Mouse (Mus musculus) adrenal gland, adult 8-10 months (tissue): ENCODE data around the gene Cdhr4. TPM values are rescaled to one million over a fixed set of nuclear protein-coding genes. Genes with fewer than 3 reads are reported as not detected.
A peak's percentile ranks its signal among the peaks of the same experiment; 100 is the strongest.

Source experiments
- DNase-seq: peaks from one replicate; pipeline ENCODE4 v3.0.0; 2022
- total RNA-seq, 4 experiments: library from RNA; stranded (reverse); gene quantifications; 2 replicates each; pipeline ENCODE4 v1.2.4; 2022

Cdhr4 gene
- total RNA-seq, 4 experiments from 2014 or later: 0.66 to 1.3 (median 1.0) TPM

- no peak for DNase-seq
Measured at GRCm38 (mm10) chr9:107975399-107976386, 16.6 kb upstream of the Cdhr4 start, which contains the start of gene Uba7. Gene Uba7, plus strand, starts transcription at chr9:107975505.

- no peak for DNase-seq
Measured at GRCm38 (mm10) chr9:107978815-107979214, 13.5 kb upstream of the Cdhr4 start.

- no peak for DNase-seq
Measured at GRCm38 (mm10) chr9:107981684-107982605, 10.4 kb upstream of the Cdhr4 start.

- peak; percentile 40 for DNase-seq
Measured at GRCm38 (mm10) chr9:107982681-107983346, 9.5 kb upstream of the Cdhr4 start, which contains the start of gene Gm20661. Gene Gm20661, plus strand, starts transcription at chr9:107983058.

- peak; percentile 75 for DNase-seq
Measured at GRCm38 (mm10) chr9:107983421-107983890, 8.8 kb upstream of the Cdhr4 start.

- no peak for DNase-seq
Measured at GRCm38 (mm10) chr9:107984052-107984753, 8.1 kb upstream of the Cdhr4 start.

- DNase-seq: no peak
Measured at GRCm38 (mm10) chr9:107984754-107985055, 7.6 kb upstream of the Cdhr4 start.

- peak; percentile 81 for DNase-seq
Measured at GRCm38 (mm10) chr9:107985131-107986119, 6.9 kb upstream of the Cdhr4 start, which contains the start of gene Inka1. Gene Inka1, minus strand, starts transcription at chr9:107985879.

- peak; percentile 76 for DNase-seq
Measured at GRCm38 (mm10) chr9:107986376-107986775, 5.9 kb upstream of the Cdhr4 start.

GRCm38 (mm10) chr9:107987950-107988349 is 4.3 kb upstream of the Cdhr4 start:
- no peak for DNase-seq

GRCm38 (mm10) chr9:107993013-107993412 is 716 bp downstream of the Cdhr4 start:
- no peak for DNase-seq

- DNase-seq: no peak
Measured at GRCm38 (mm10) chr9:107994464-107994863, 2.2 kb downstream of the Cdhr4 start.

- DNase-seq: no peak
Measured at GRCm38 (mm10) chr9:107995513-107995912, 3.2 kb downstream of the Cdhr4 start.

- DNase-seq: no peak
Measured at GRCm38 (mm10) chr9:107996049-107996448, 3.8 kb downstream of the Cdhr4 start, which contains the start of gene Gm20662. Gene Gm20662, plus strand, starts transcription at chr9:107996349.

- peak; percentile 100 for DNase-seq
Measured at GRCm38 (mm10) chr9:108001922-108002770, 9.8 kb downstream of the Cdhr4 start, which contains the start of gene Ip6k1. Gene Ip6k1, plus strand, starts transcription at chr9:108002501.

GRCm38 (mm10) chr9:108002778-108003530 is 10.7 kb downstream of the Cdhr4 start:
- no peak for DNase-seq

- no peak for DNase-seq
Measured at GRCm38 (mm10) chr9:108003531-108003890, 11.2 kb downstream of the Cdhr4 start.

GRCm38 (mm10) chr9:108008041-108008440 is 15.7 kb downstream of the Cdhr4 start:
- no peak for DNase-seq
